Mouse (Mus musculus) ES-E14 (cell line): ENCODE data around the gene Sept9.

Source experiments
- CHD2 ChIP-seq: IDR thresholded peaks from 2 replicates; pipeline ENCODE4 v1.6.1; 2014; ENCODE audit warnings: mild to moderate bottlenecking, low read depth, low read length, inconsistent platforms
- HCFC1 ChIP-seq: IDR thresholded peaks from 2 replicates; pipeline ENCODE4 v1.6.1; 2012; ENCODE audit warnings: low read length, inconsistent platforms, borderline replicate concordance; ENCODE audit not compliant: insufficient read depth
- ZC3H11A ChIP-seq: IDR thresholded peaks from 2 replicates; pipeline ENCODE4 v1.6.1; 2012; ENCODE audit warnings: low read depth, mild to moderate bottlenecking, inconsistent platforms, low read length, borderline replicate concordance

GRCm38 (mm10) chr11:117242339-117243084 lies 43.1 kb downstream of the Sept9 start:
- TF ChIP-seq ZC3H11A (no peak), CHD2 (no peak), HCFC1 (no peak)
